Mouse (Mus musculus) embryonic facial prominence, embryonic 12.5 days (tissue): ENCODE results near the gene Mical2. TPM values are rescaled to one million over a fixed set of nuclear protein-coding genes. Genes with fewer than 3 reads are reported as not detected.

ENCODE experiments used
- ATAC-seq: fragments of 200-750 bp; cut with Nextera tagmentation; 2 replicates; pipeline ENCODE4 v1.8.0; 2017; ENCODE audit not compliant: insufficient number of reproducible peaks, insufficient read depth, low FRiP score, low TSS enrichment
- H3K27ac ChIP-seq: fragments of 300-500 bp; sonication (generic); 2 replicates; pipeline ENCODE4 v1.5.1; 2016; ENCODE audit warnings: mild to moderate bottlenecking
- H3K27me3 ChIP-seq: fragments of 300-500 bp; sonication (generic); 2 replicates; pipeline ENCODE4 v1.6.1; 2016; ENCODE audit warnings: mild to moderate bottlenecking, moderate library complexity
- H3K36me3 ChIP-seq: fragments of 300-500 bp; sonication (generic); 2 replicates; pipeline ENCODE4 v1.6.1; 2016; ENCODE audit warnings: mild to moderate bottlenecking
- H3K4me1 ChIP-seq: fragments of 300-500 bp; sonication (generic); 2 replicates; pipeline ENCODE4 v1.6.1; 2016
- H3K4me2 ChIP-seq: fragments of 300-500 bp; sonication (generic); replicated peaks from 2 replicates; pipeline ENCODE4 v1.6.1; 2016; ENCODE audit warnings: mild to moderate bottlenecking, moderate library complexity
- H3K4me3 ChIP-seq: fragments of 300-500 bp; sonication (generic); 2 replicates; pipeline ENCODE4 v1.5.1; 2016; ENCODE audit warnings: mild to moderate bottlenecking
- H3K9ac ChIP-seq: fragments of 300-500 bp; sonication (generic); 2 replicates; pipeline ENCODE4 v1.6.1; 2016; ENCODE audit warnings: mild to moderate bottlenecking, moderate library complexity
- H3K9me3 ChIP-seq: fragments of 300-500 bp; sonication (generic); 2 replicates; pipeline ENCODE4 v1.6.1; 2016; ENCODE audit warnings: mild to moderate bottlenecking, moderate library complexity
- WGBS: fragments of 180-500 bp; shearing (Covaris S2); methylation state at CpG from one replicate; pipeline ENCODE4 v1.1.7; 2016; 5-methylcytosine and 5-hydroxymethylcytosine counted together
- polyA plus RNA-seq: library from polyadenylated mRNA; unstranded; fragments of >200 nt; fragmentation: Nextera tagmentation; extraction: Ambion mirVana; gene quantifications from 2 replicates; pipeline ENCODE4 v1.2.1, GENCODE M21; 2016

Mical2 gene
- polyA plus RNA-seq, 1 experiment from 2014 or later = 3.3 TPM

GRCm38 (mm10) chr7:112234410-112234809 is 8.8 kb downstream of the Mical2 start:
- Histone ChIP-seq H3K4me2 (no peak overlapping the region), H3K4me3 (no peak overlapping the region)
- ATAC-seq = no peak

GRCm38 (mm10) chr7:112235493-112235892 is 9.8 kb downstream of the Mical2 start:
- Histone ChIP-seq H3K4me2 (no peak overlapping the region), H3K36me3 (no peaks in the 10 kb centered on the region), H3K9me3 (no peaks in the 10 kb centered on the region), H3K27ac (no peak overlapping the region), H3K4me3 (no peak overlapping the region), H3K27me3 (no peaks in the 10 kb centered on the region), H3K9ac (no peak overlapping the region), H3K4me1 (peaks cover 9% of the 10 kb centered on the region)
- WGBS = 77% methylated on average over 4 of the region's 4 CpGs
- ATAC-seq = no peak

More at GRCm38 (mm10) chr7:112234410-112234809, 8.8 kb downstream of the Mical2 start:
- no peak overlapping the region for H3K27ac ChIP-seq
- peaks cover 1% of the 10 kb centered on the region; the same call in 1 of the 2 replicates for H3K27me3 ChIP-seq
- H3K9ac ChIP-seq = no peak overlapping the region
- H3K9me3 ChIP-seq = no peaks in the 10 kb centered on the region
- WGBS = 75% methylated on average over 4 of the region's 4 CpGs
- peaks cover 9% of the 10 kb centered on the region for H3K4me1 ChIP-seq
- no peaks in the 10 kb centered on the region for H3K36me3 ChIP-seq

GRCm38 (mm10) chr7:112237211-112237610 is 11.6 kb downstream of the Mical2 start:
- no peaks in the 10 kb centered on the region for H3K27me3 ChIP-seq
- ATAC-seq = no peak
- WGBS = 94% methylated on average over 7 of the region's 7 CpGs
- H3K9me3 ChIP-seq = no peaks in the 10 kb centered on the region
- no peak overlapping the region for H3K4me3 ChIP-seq
- no peaks in the 10 kb centered on the region for H3K36me3 ChIP-seq
- peaks cover 9% of the 10 kb centered on the region for H3K4me1 ChIP-seq
- no peak overlapping the region for H3K9ac ChIP-seq
- H3K4me2 ChIP-seq = no peak overlapping the region
- H3K27ac ChIP-seq = no peak overlapping the region

GRCm38 (mm10) chr7:112237868-112238267 is 12.2 kb downstream of the Mical2 start:
- WGBS = 44% methylated on average over 3 of the region's 3 CpGs
- Histone ChIP-seq H3K9me3 (no peaks in the 10 kb centered on the region), H3K4me3 (no peak overlapping the region), H3K4me2 (no peak overlapping the region), H3K9ac (no peak overlapping the region), H3K4me1 (peaks cover 9% of the 10 kb centered on the region), H3K36me3 (no peaks in the 10 kb centered on the region), H3K27me3 (no peaks in the 10 kb centered on the region), H3K27ac (no peak overlapping the region)
- ATAC-seq = no peak

GRCm38 (mm10) chr7:112238768-112239728 is 13.4 kb downstream of the Mical2 start:
- Histone ChIP-seq H3K9ac (no peak overlapping the region), H3K27me3 (no peaks in the 10 kb centered on the region), H3K4me2 (no peak overlapping the region), H3K27ac (no peak overlapping the region), H3K4me3 (no peak overlapping the region), H3K4me1 (no peaks in the 10 kb centered on the region), H3K9me3 (no peaks in the 10 kb centered on the region), H3K36me3 (no peaks in the 10 kb centered on the region)
- 70% methylated on average over 10 of the region's 10 CpGs for WGBS
- no peak for ATAC-seq

- no peak for ATAC-seq
- Histone ChIP-seq H3K36me3 (no peaks in the 10 kb centered on the region), H3K27ac (no peak overlapping the region), H3K9me3 (no peaks in the 10 kb centered on the region), H3K4me2 (no peak overlapping the region), H3K4me1 (no peaks in the 10 kb centered on the region), H3K27me3 (no peaks in the 10 kb centered on the region), H3K4me3 (no peak overlapping the region), H3K9ac (no peak overlapping the region)
- WGBS = 80% methylated on average over 2 of the region's 2 CpGs
Measured at GRCm38 (mm10) chr7:112240748-112241147, 15.1 kb downstream of the Mical2 start.

GRCm38 (mm10) chr7:112241211-112241944 is 15.7 kb downstream of the Mical2 start:
- no peak for ATAC-seq
- no peaks in the 10 kb centered on the region for H3K9me3 ChIP-seq
- H3K9ac ChIP-seq = no peak overlapping the region
- no peak overlapping the region for H3K4me2 ChIP-seq
- no peaks in the 10 kb centered on the region for H3K36me3 ChIP-seq
- no peaks in the 10 kb centered on the region for H3K4me1 ChIP-seq
- WGBS = 56% methylated on average over 8 of the region's 8 CpGs
- H3K27ac ChIP-seq = no peak overlapping the region
- no peak overlapping the region for H3K4me3 ChIP-seq
- H3K27me3 ChIP-seq = no peaks in the 10 kb centered on the region

GRCm38 (mm10) chr7:112241945-112242329 is 16.3 kb downstream of the Mical2 start:
- no peak overlapping the region for H3K4me3 ChIP-seq
- no peak overlapping the region for H3K4me2 ChIP-seq
- H3K4me1 ChIP-seq = no peaks in the 10 kb centered on the region
- H3K27me3 ChIP-seq = no peaks in the 10 kb centered on the region
- no peaks in the 10 kb centered on the region for H3K9me3 ChIP-seq
- 87% methylated on average over 3 of the region's 3 CpGs for WGBS
- no peaks in the 10 kb centered on the region for H3K36me3 ChIP-seq
- no peak for ATAC-seq
- H3K27ac ChIP-seq = no peak overlapping the region
- no peak overlapping the region for H3K9ac ChIP-seq

- ATAC-seq = no peak
- H3K27ac ChIP-seq = no peak overlapping the region
- no peak overlapping the region for H3K9ac ChIP-seq
- peaks cover 3% of the 10 kb centered on the region; the same call in 1 of the 2 replicates for H3K4me1 ChIP-seq
- H3K36me3 ChIP-seq = no peaks in the 10 kb centered on the region
- no peaks in the 10 kb centered on the region for H3K27me3 ChIP-seq
- H3K4me2 ChIP-seq = no peak overlapping the region
- WGBS = 81% methylated on average over 6 of the region's 6 CpGs
- H3K4me3 ChIP-seq = no peak overlapping the region
- no peaks in the 10 kb centered on the region for H3K9me3 ChIP-seq
Measured at GRCm38 (mm10) chr7:112242587-112242986, 16.9 kb downstream of the Mical2 start.

GRCm38 (mm10) chr7:112244071-112244470 is 18.4 kb downstream of the Mical2 start:
- WGBS = 71% methylated on average over 2 of the region's 2 CpGs
- H3K9ac ChIP-seq = no peak overlapping the region
- no peak overlapping the region for H3K4me3 ChIP-seq
- H3K27ac ChIP-seq = no peak overlapping the region
- no peak for ATAC-seq
- H3K27me3 ChIP-seq = no peaks in the 10 kb centered on the region
- H3K4me2 ChIP-seq = no peak overlapping the region
- peaks cover 4% of the 10 kb centered on the region; the same call in 1 of the 2 replicates for H3K4me1 ChIP-seq
- no peaks in the 10 kb centered on the region for H3K36me3 ChIP-seq
- H3K9me3 ChIP-seq = no peaks in the 10 kb centered on the region

- Histone ChIP-seq H3K9me3 (no peaks in the 10 kb centered on the region), H3K27ac (no peak overlapping the region), H3K9ac (no peak overlapping the region), H3K36me3 (no peaks in the 10 kb centered on the region), H3K27me3 (no peaks in the 10 kb centered on the region), H3K4me1 (peaks cover 4% of the 10 kb centered on the region; the same call in 1 of the 2 replicates), H3K4me3 (no peak overlapping the region), H3K4me2 (no peak overlapping the region)
- ATAC-seq = no peak
- WGBS = 47% methylated on average over 6 of the region's 6 CpGs
Measured at GRCm38 (mm10) chr7:112244683-112245082, 19.0 kb downstream of the Mical2 start.
